Mouse (Mus musculus): ENCODE results near the gene Pax6. TPM values are rescaled to one million over a fixed set of nuclear protein-coding genes. Genes with fewer than 3 reads are reported as not detected.

The Pax6 gene
- polyA plus RNA-seq, 1 experiment, result not detected

- 8% methylated on average over 22 of the region's 22 CpGs for WGBS
- H3K4me1 ChIP-seq (ENCODE audit: control insufficient read depth, insufficient read depth, low read length), result no peaks in the 10 kb centered on the region; the same call in 1 of the 2 replicates
- H3K27ac ChIP-seq (ENCODE audit: control insufficient read depth, insufficient read depth, low read depth, low read length, poor library complexity), result no peak overlapping the region
- TF ChIP-seq CTCF (IDR thresholded peaks at IDR 0.05; ENCODE audit: control insufficient read depth, insufficient read depth, low read length) (no peak), POLR2A (IDR thresholded peaks at IDR 0.05; ENCODE audit: borderline replicate concordance, control insufficient read depth, low read depth, low read length) (no peak)
- H3K4me3 ChIP-seq (replicated peaks; ENCODE audit: control insufficient read depth, low read depth, low read length), result no peak overlapping the region
Observed at GRCm38 (mm10) chr2:105683771-105684410, 15.2 kb downstream of the Pax6 start.

GRCm38 (mm10) chr2:105684991-105685650, 16.4 kb downstream of the Pax6 start:
- Histone ChIP-seq H3K4me1 (ENCODE audit: control insufficient read depth, insufficient read depth, low read length) (no peaks in the 10 kb centered on the region; the same call in 1 of the 2 replicates), H3K27ac (ENCODE audit: control insufficient read depth, insufficient read depth, low read depth, low read length, poor library complexity) (no peak overlapping the region), H3K4me3 (replicated peaks; ENCODE audit: control insufficient read depth, low read depth, low read length) (no peak overlapping the region)
- WGBS, result 16% methylated on average over 11 of the region's 11 CpGs
- no peak for TF ChIP-seq CTCF (IDR thresholded peaks at IDR 0.05; ENCODE audit: control insufficient read depth, insufficient read depth, low read length)
- TF ChIP-seq POLR2A (IDR thresholded peaks at IDR 0.05; ENCODE audit: borderline replicate concordance, control insufficient read depth, low read depth, low read length), result no peak

- Histone ChIP-seq H3K4me1 (ENCODE audit: control insufficient read depth, insufficient read depth, low read length) (no peaks in the 10 kb centered on the region; the same call in 1 of the 2 replicates), H3K27ac (ENCODE audit: control insufficient read depth, insufficient read depth, low read depth, low read length, poor library complexity) (no peak overlapping the region), H3K4me3 (replicated peaks; ENCODE audit: control insufficient read depth, low read depth, low read length) (no peak overlapping the region)
- no peak for TF ChIP-seq CTCF (IDR thresholded peaks at IDR 0.05; ENCODE audit: control insufficient read depth, insufficient read depth, low read length)
- TF ChIP-seq POLR2A (IDR thresholded peaks at IDR 0.05; ENCODE audit: borderline replicate concordance, control insufficient read depth, low read depth, low read length), result no peak
- WGBS, result 15% methylated on average over 11 of the region's 11 CpGs
Observed at GRCm38 (mm10) chr2:105685651-105686050, 17.0 kb downstream of the Pax6 start.

GRCm38 (mm10) chr2:105686363-105687316, 17.9 kb downstream of the Pax6 start:
- 6% methylated on average over 36 of the region's 36 CpGs for WGBS
- H3K4me3 ChIP-seq (replicated peaks; ENCODE audit: control insufficient read depth, low read depth, low read length), result no peak overlapping the region
- no peaks in the 10 kb centered on the region; the same call in 1 of the 2 replicates for H3K4me1 ChIP-seq (ENCODE audit: control insufficient read depth, insufficient read depth, low read length)
- TF ChIP-seq CTCF (IDR thresholded peaks at IDR 0.05; ENCODE audit: control insufficient read depth, insufficient read depth, low read length) (no peak), POLR2A (IDR thresholded peaks at IDR 0.05; ENCODE audit: borderline replicate concordance, control insufficient read depth, low read depth, low read length) (no peak)
- H3K27ac ChIP-seq (ENCODE audit: control insufficient read depth, insufficient read depth, low read depth, low read length, poor library complexity), result no peak overlapping the region

GRCm38 (mm10) chr2:105687317-105687991, 18.8 kb downstream of the Pax6 start:
- H3K4me1 ChIP-seq (ENCODE audit: control insufficient read depth, insufficient read depth, low read length), result no peaks in the 10 kb centered on the region
- H3K4me3 ChIP-seq (replicated peaks; ENCODE audit: control insufficient read depth, low read depth, low read length), result no peak overlapping the region
- 8% methylated on average over 13 of the region's 13 CpGs for WGBS
- no peak overlapping the region for H3K27ac ChIP-seq (ENCODE audit: control insufficient read depth, insufficient read depth, low read depth, low read length, poor library complexity)
- TF ChIP-seq CTCF (IDR thresholded peaks at IDR 0.05; ENCODE audit: control insufficient read depth, insufficient read depth, low read length) (no peak), POLR2A (IDR thresholded peaks at IDR 0.05; ENCODE audit: borderline replicate concordance, control insufficient read depth, low read depth, low read length) (no peak)

- Histone ChIP-seq H3K27ac (ENCODE audit: control insufficient read depth, insufficient read depth, low read depth, low read length, poor library complexity) (no peak overlapping the region), H3K4me3 (replicated peaks; ENCODE audit: control insufficient read depth, low read depth, low read length) (no peak overlapping the region), H3K4me1 (ENCODE audit: control insufficient read depth, insufficient read depth, low read length) (no peaks in the 10 kb centered on the region)
- 3% methylated on average over 17 of the region's 17 CpGs for WGBS
- TF ChIP-seq CTCF (IDR thresholded peaks at IDR 0.05; ENCODE audit: control insufficient read depth, insufficient read depth, low read length) (no peak), POLR2A (IDR thresholded peaks at IDR 0.05; ENCODE audit: borderline replicate concordance, control insufficient read depth, low read depth, low read length) (no peak)
Observed at GRCm38 (mm10) chr2:105688011-105688410, 19.3 kb downstream of the Pax6 start.

- 6% methylated on average over 25 of the region's 25 CpGs for WGBS
- no peak overlapping the region for H3K4me3 ChIP-seq (replicated peaks; ENCODE audit: control insufficient read depth, low read depth, low read length)
- no peak overlapping the region for H3K27ac ChIP-seq (ENCODE audit: control insufficient read depth, insufficient read depth, low read depth, low read length, poor library complexity)
- H3K4me1 ChIP-seq (ENCODE audit: control insufficient read depth, insufficient read depth, low read length), result no peaks in the 10 kb centered on the region
- TF ChIP-seq CTCF (IDR thresholded peaks at IDR 0.05; ENCODE audit: control insufficient read depth, insufficient read depth, low read length) (no peak), POLR2A (IDR thresholded peaks at IDR 0.05; ENCODE audit: borderline replicate concordance, control insufficient read depth, low read depth, low read length) (no peak)
Observed at GRCm38 (mm10) chr2:105688436-105689303, 20.0 kb downstream of the Pax6 start.
